Mouse (Mus musculus): Measurements from ENCODE around the gene Lpar5.

Gene Lpar5

GRCm38 (mm10) chr6:125084424-125084823, 16.7 kb downstream of the Lpar5 start:
- DNase-seq (ENCODE audit: low spot score in 2 of 2): peak; percentile 38 to 73

- DNase-seq (ENCODE audit: low spot score in 2 of 2): peak in 1 of 2 experiments; percentile 5
Measured at GRCm38 (mm10) chr6:125087937-125088336, 20.2 kb downstream of the Lpar5 start.

- peak; percentile 51 to 68 for DNase-seq (ENCODE audit: low spot score in 2 of 2)
Measured at GRCm38 (mm10) chr6:125088561-125089321, 21.0 kb downstream of the Lpar5 start.

- peak; percentile 53 to 78 for DNase-seq (ENCODE audit: low spot score in 2 of 2)
Measured at GRCm38 (mm10) chr6:125089521-125090321, 22.0 kb downstream of the Lpar5 start.

GRCm38 (mm10) chr6:125090341-125091085, 22.8 kb downstream of the Lpar5 start:
- DNase-seq (ENCODE audit: low spot score in 2 of 2): peak in 1 of 2 experiments; percentile 34

- no peak for DNase-seq (ENCODE audit: low spot score in 2 of 2)
Measured at GRCm38 (mm10) chr6:125092372-125092771, 24.7 kb downstream of the Lpar5 start.

- no peak for DNase-seq (ENCODE audit: low spot score in 2 of 2)
Measured at GRCm38 (mm10) chr6:125094843-125095242, 27.1 kb downstream of the Lpar5 start.

- DNase-seq (ENCODE audit: low spot score in 2 of 2): peak; percentile 90 to 97
Measured at GRCm38 (mm10) chr6:125095391-125096278, 27.9 kb downstream of the Lpar5 start, which contains the start of gene Chd4. TSS of gene Chd4 (plus strand) at chr6:125095981.

GRCm38 (mm10) chr6:125096279-125096596, 28.5 kb downstream of the Lpar5 start:
- no peak for DNase-seq (ENCODE audit: low spot score in 2 of 2)

- peak; percentile 71 to 74 for DNase-seq (ENCODE audit: low spot score in 2 of 2)
Measured at GRCm38 (mm10) chr6:125096597-125097345, 29.1 kb downstream of the Lpar5 start.

- no peak for DNase-seq (ENCODE audit: low spot score in 2 of 2)
Measured at GRCm38 (mm10) chr6:125097346-125097689, 29.6 kb downstream of the Lpar5 start.

- no peak for DNase-seq (ENCODE audit: low spot score in 2 of 2)
Measured at GRCm38 (mm10) chr6:125097951-125098350, 30.2 kb downstream of the Lpar5 start.

- DNase-seq (ENCODE audit: low spot score in 2 of 2): no peak
Measured at GRCm38 (mm10) chr6:125098513-125098912, 30.8 kb downstream of the Lpar5 start.

- DNase-seq (ENCODE audit: low spot score in 2 of 2): peak in 1 of 2 experiments; percentile 71
Measured at GRCm38 (mm10) chr6:125099421-125099971, 31.8 kb downstream of the Lpar5 start.

GRCm38 (mm10) chr6:125101444-125101843, 33.7 kb downstream of the Lpar5 start:
- DNase-seq (ENCODE audit: low spot score in 2 of 2): no peak

- peak; percentile 73 to 90 for DNase-seq (ENCODE audit: low spot score in 2 of 2)
Measured at GRCm38 (mm10) chr6:125104223-125104622, 36.5 kb downstream of the Lpar5 start.

GRCm38 (mm10) chr6:125107705-125108104, 40.0 kb downstream of the Lpar5 start:
- no peak for DNase-seq (ENCODE audit: low spot score in 2 of 2)

- no peak for DNase-seq (ENCODE audit: low spot score in 2 of 2)
Measured at GRCm38 (mm10) chr6:125109371-125109770, 41.7 kb downstream of the Lpar5 start.

- DNase-seq (ENCODE audit: low spot score in 2 of 2): peak in 1 of 2 experiments; percentile 67
Measured at GRCm38 (mm10) chr6:125110927-125111326, 43.2 kb downstream of the Lpar5 start.

GRCm38 (mm10) chr6:125112553-125112952, 44.8 kb downstream of the Lpar5 start:
- no peak for DNase-seq (ENCODE audit: low spot score in 2 of 2)
